Mouse (Mus musculus): Measurements from ENCODE around the gene Spock1. TPM values are rescaled to one million over a fixed set of nuclear protein-coding genes. Genes with fewer than 3 reads are reported as not detected.

Spock1 gene
- polyA plus RNA-seq, 1 experiment from 2014 or later, result 3.7 TPM

- no peak for ATAC-seq (ENCODE audit: insufficient read depth, low FRiP score, low read depth)
- 85% methylated on average over 7 of the region's 7 CpGs for WGBS
- H3K9ac ChIP-seq, result no peak overlapping the region
- no peak overlapping the region for H3K4me2 ChIP-seq
- no peaks in the 10 kb centered on the region for H3K4me1 ChIP-seq
- H3K27ac ChIP-seq, result no peak overlapping the region
- H3K4me3 ChIP-seq (replicated peaks), result no peak overlapping the region
- no peaks in the 10 kb centered on the region for H3K27me3 ChIP-seq (replicated peaks)
- H3K36me3 ChIP-seq, result no peaks in the 10 kb centered on the region
- no peaks in the 10 kb centered on the region for H3K9me3 ChIP-seq
These were observed 468.0 kb downstream of the Spock1 start for GRCm38 (mm10) chr13:57440111-57440510.

GRCm38 (mm10) chr13:57435726-57436220 lies 472.4 kb downstream of the Spock1 start:
- H3K27ac ChIP-seq, result no peak overlapping the region
- H3K4me3 ChIP-seq (replicated peaks), result no peak overlapping the region
- H3K4me1 ChIP-seq, result no peaks in the 10 kb centered on the region
- H3K4me2 ChIP-seq, result no peak overlapping the region
- 91% methylated on average over 10 of the region's 10 CpGs for WGBS
- H3K27me3 ChIP-seq (replicated peaks), result no peaks in the 10 kb centered on the region
- H3K9me3 ChIP-seq, result no peaks in the 10 kb centered on the region
- no peak overlapping the region for H3K9ac ChIP-seq
- no peaks in the 10 kb centered on the region for H3K36me3 ChIP-seq
- ATAC-seq (ENCODE audit: insufficient read depth, low FRiP score, low read depth), result no peak

GRCm38 (mm10) chr13:57433848-57434247 lies 474.3 kb downstream of the Spock1 start:
- no peak for ATAC-seq (ENCODE audit: insufficient read depth, low FRiP score, low read depth)

GRCm38 (mm10) chr13:57431815-57432214 lies 476.3 kb downstream of the Spock1 start:
- H3K4me1 ChIP-seq, result no peaks in the 10 kb centered on the region
- ATAC-seq (ENCODE audit: insufficient read depth, low FRiP score, low read depth), result no peak
- no peaks in the 10 kb centered on the region for H3K9me3 ChIP-seq
- H3K4me2 ChIP-seq, result no peak overlapping the region
- no peak overlapping the region for H3K4me3 ChIP-seq (replicated peaks)
- no peaks in the 10 kb centered on the region for H3K36me3 ChIP-seq
- no peaks in the 10 kb centered on the region for H3K27me3 ChIP-seq (replicated peaks)
- H3K27ac ChIP-seq, result no peak overlapping the region
- WGBS, result 91% methylated on average over 4 of the region's 4 CpGs
- H3K9ac ChIP-seq, result no peak overlapping the region

More at GRCm38 (mm10) chr13:57433848-57434247, 474.3 kb downstream of the Spock1 start:
- Histone ChIP-seq H3K4me1 (no peaks in the 10 kb centered on the region), H3K36me3 (no peaks in the 10 kb centered on the region), H3K4me2 (no peak overlapping the region), H3K27me3 (replicated peaks) (no peaks in the 10 kb centered on the region), H3K27ac (no peak overlapping the region), H3K9ac (no peak overlapping the region), H3K4me3 (replicated peaks) (no peak overlapping the region), H3K9me3 (no peaks in the 10 kb centered on the region)
- 84% methylated on average over 4 of the region's 4 CpGs for whole genome bisulfite sequencing

GRCm38 (mm10) chr13:57428840-57429239 lies 479.3 kb downstream of the Spock1 start:
- Histone ChIP-seq H3K4me2 (no peak overlapping the region), H3K27ac (no peak overlapping the region), H3K36me3 (no peaks in the 10 kb centered on the region), H3K4me3 (replicated peaks) (no peak overlapping the region), H3K9ac (no peak overlapping the region), H3K9me3 (no peaks in the 10 kb centered on the region), H3K4me1 (no peaks in the 10 kb centered on the region), H3K27me3 (replicated peaks) (no peaks in the 10 kb centered on the region)
- ATAC-seq (ENCODE audit: insufficient read depth, low FRiP score, low read depth), result no peak
- 72% methylated on average over 14 of the region's 14 CpGs for WGBS

- H3K4me3 ChIP-seq (replicated peaks), result no peak overlapping the region
- H3K9me3 ChIP-seq, result no peaks in the 10 kb centered on the region
- H3K27me3 ChIP-seq (replicated peaks), result no peaks in the 10 kb centered on the region
- no peak for ATAC-seq (ENCODE audit: insufficient read depth, low FRiP score, low read depth)
- H3K4me2 ChIP-seq, result no peak overlapping the region
- no peak overlapping the region for H3K9ac ChIP-seq
- H3K36me3 ChIP-seq, result no peaks in the 10 kb centered on the region
- H3K27ac ChIP-seq, result no peak overlapping the region
- WGBS, result 87% methylated on average over 5 of the region's 5 CpGs
- no peaks in the 10 kb centered on the region for H3K4me1 ChIP-seq
These were observed 489.4 kb downstream of the Spock1 start for GRCm38 (mm10) chr13:57418781-57419180.

GRCm38 (mm10) chr13:57414716-57415115 lies 493.4 kb downstream of the Spock1 start:
- Histone ChIP-seq H3K9me3 (no peaks in the 10 kb centered on the region), H3K4me2 (no peak overlapping the region), H3K4me3 (replicated peaks) (no peak overlapping the region), H3K4me1 (no peaks in the 10 kb centered on the region), H3K36me3 (no peaks in the 10 kb centered on the region), H3K27me3 (replicated peaks) (no peaks in the 10 kb centered on the region), H3K9ac (no peak overlapping the region), H3K27ac (no peak overlapping the region)
- 97% methylated on average over 1 of the region's 1 CpGs for WGBS
- no peak for ATAC-seq (ENCODE audit: insufficient read depth, low FRiP score, low read depth)

GRCm38 (mm10) chr13:57407666-57408065 lies 500.5 kb downstream of the Spock1 start:
- no peak for ATAC-seq (ENCODE audit: insufficient read depth, low FRiP score, low read depth)
- 82% methylated on average over 4 of the region's 4 CpGs for WGBS
- H3K9me3 ChIP-seq, result no peaks in the 10 kb centered on the region

GRCm38 (mm10) chr13:57402386-57402785 lies 505.7 kb downstream of the Spock1 start:
- Histone ChIP-seq H3K9me3 (no peaks in the 10 kb centered on the region), H3K4me3 (replicated peaks) (no peak overlapping the region), H3K36me3 (no peaks in the 10 kb centered on the region), H3K4me1 (no peaks in the 10 kb centered on the region), H3K9ac (no peak overlapping the region), H3K27ac (no peak overlapping the region), H3K27me3 (replicated peaks) (no peaks in the 10 kb centered on the region), H3K4me2 (no peak overlapping the region)
- WGBS, result 77% methylated on average over 7 of the region's 7 CpGs
- no peak for ATAC-seq (ENCODE audit: insufficient read depth, low FRiP score, low read depth)

More at GRCm38 (mm10) chr13:57407666-57408065, 500.5 kb downstream of the Spock1 start:
- Histone ChIP-seq H3K4me3 (replicated peaks) (no peak overlapping the region), H3K27me3 (replicated peaks) (no peaks in the 10 kb centered on the region), H3K9ac (no peak overlapping the region), H3K36me3 (no peaks in the 10 kb centered on the region), H3K27ac (no peak overlapping the region), H3K4me2 (no peak overlapping the region), H3K4me1 (no peaks in the 10 kb centered on the region)

GRCm38 (mm10) chr13:57372141-57372700 lies 535.9 kb downstream of the Spock1 start:
- 76% methylated on average over 14 of the region's 14 CpGs for WGBS
- H3K4me1 ChIP-seq, result no peaks in the 10 kb centered on the region
- no peaks in the 10 kb centered on the region for H3K27me3 ChIP-seq (replicated peaks)
- no peak overlapping the region for H3K27ac ChIP-seq
- H3K36me3 ChIP-seq, result no peaks in the 10 kb centered on the region
- H3K4me3 ChIP-seq (replicated peaks), result no peak overlapping the region
- H3K4me2 ChIP-seq, result no peak overlapping the region
- no peak for ATAC-seq (ENCODE audit: insufficient read depth, low FRiP score, low read depth)
- no peaks in the 10 kb centered on the region for H3K9me3 ChIP-seq
- no peak overlapping the region for H3K9ac ChIP-seq

Other genes starting within 250 kb of the Spock1 start
- gene Klhl3, start 205.3 kb upstream of the Spock1 start, polyA plus RNA-seq (2015; fragmentation: Nextera tagmentation; extraction: Ambion mirVana), result 3.2 and 3.4 TPM in 2 replicates
- 34.1 and 34.7 TPM in 2 replicates for gene Hnrnpa0, start 220.2 kb upstream of the Spock1 start, polyA plus RNA-seq (2015; fragmentation: Nextera tagmentation; extraction: Ambion mirVana)
- 40.0 TPM in 2 replicates for gene Idnk, start 249.3 kb upstream of the Spock1 start, polyA plus RNA-seq (2015; fragmentation: Nextera tagmentation; extraction: Ambion mirVana)

Measured in stomach, embryonic 15.5 days (tissue).